Mouse (Mus musculus): ENCODE measurements around the gene Rpl13a.

GRCm38 (mm10) chr7:45175398-45175797 is 46.8 kb upstream of the Rpl13a start:
- TF ChIP-seq CTCF (IDR thresholded peaks at IDR 0.05; ENCODE audit: low read depth, low read length) (no peak), POLR2A (IDR thresholded peaks at IDR 0.05; ENCODE audit: borderline replicate concordance, low read depth, low read length) (no peak)

All from bone marrow macrophage, adult 2 months (primary cell).